Mouse (Mus musculus): Measurements from ENCODE around the gene Wdr1.

Gene Wdr1

GRCm38 (mm10) chr5:38496491-38497057 is 66.4 kb downstream of the Wdr1 start:
- DNase-seq (ENCODE audit: low spot score in 2 of 2), result no peak

- no peak for DNase-seq (ENCODE audit: low spot score in 2 of 2)
Observed at GRCm38 (mm10) chr5:38493890-38494289, 69.1 kb downstream of the Wdr1 start.

GRCm38 (mm10) chr5:38491763-38492162 is 71.3 kb downstream of the Wdr1 start:
- DNase-seq (ENCODE audit: low spot score in 2 of 2), result no peak

GRCm38 (mm10) chr5:38489739-38490138 is 73.3 kb downstream of the Wdr1 start:
- no peak for DNase-seq (ENCODE audit: low spot score in 2 of 2)

- DNase-seq (ENCODE audit: low spot score in 2 of 2), result no peak
Observed at GRCm38 (mm10) chr5:38488673-38489615, 74.1 kb downstream of the Wdr1 start.

GRCm38 (mm10) chr5:38488026-38488425 is 75.0 kb downstream of the Wdr1 start:
- DNase-seq (ENCODE audit: low spot score in 2 of 2), result no peak

- no peak for DNase-seq (ENCODE audit: low spot score in 2 of 2)
Observed at GRCm38 (mm10) chr5:38487247-38487646, 75.8 kb downstream of the Wdr1 start.

- DNase-seq (ENCODE audit: low spot score in 2 of 2), result no peak
Observed at GRCm38 (mm10) chr5:38485946-38486345, 77.1 kb downstream of the Wdr1 start.

GRCm38 (mm10) chr5:38483518-38484110 is 79.4 kb downstream of the Wdr1 start:
- DNase-seq (ENCODE audit: low spot score in 2 of 2), result no peak

GRCm38 (mm10) chr5:38480822-38481707 is 82.0 kb downstream of the Wdr1 start:
- no peak for DNase-seq (ENCODE audit: low spot score in 2 of 2)

GRCm38 (mm10) chr5:38479908-38480725 is 82.9 kb downstream of the Wdr1 start:
- DNase-seq (ENCODE audit: low spot score in 2 of 2), result peak in 1 of 2 experiments; percentile 27

- DNase-seq (ENCODE audit: low spot score in 2 of 2), result peak in 1 of 2 experiments; percentile 16
Observed at GRCm38 (mm10) chr5:38479545-38479907, 83.5 kb downstream of the Wdr1 start.

GRCm38 (mm10) chr5:38479027-38479426 is 84.0 kb downstream of the Wdr1 start:
- peak in 1 of 2 experiments; percentile 39 for DNase-seq (ENCODE audit: low spot score in 2 of 2)

- peak in 1 of 2 experiments; percentile 20 for DNase-seq (ENCODE audit: low spot score in 2 of 2)
Observed at GRCm38 (mm10) chr5:38477731-38478445, 85.1 kb downstream of the Wdr1 start.

- peak; percentile 69 to 80 for DNase-seq (ENCODE audit: low spot score in 2 of 2)
Observed at GRCm38 (mm10) chr5:38476861-38477565, 86.0 kb downstream of the Wdr1 start.
